Mouse (Mus musculus): Measurements from ENCODE around the gene Zfp704. TPM values are rescaled to one million over a fixed set of nuclear protein-coding genes. Genes with fewer than 3 reads are reported as not detected.
A peak's percentile ranks its signal among the peaks of the same experiment; 100 is the strongest.

Zfp704 gene
- polyA plus RNA-seq, 1 experiment from 2014 or later: 1.2 TPM

DNA sequence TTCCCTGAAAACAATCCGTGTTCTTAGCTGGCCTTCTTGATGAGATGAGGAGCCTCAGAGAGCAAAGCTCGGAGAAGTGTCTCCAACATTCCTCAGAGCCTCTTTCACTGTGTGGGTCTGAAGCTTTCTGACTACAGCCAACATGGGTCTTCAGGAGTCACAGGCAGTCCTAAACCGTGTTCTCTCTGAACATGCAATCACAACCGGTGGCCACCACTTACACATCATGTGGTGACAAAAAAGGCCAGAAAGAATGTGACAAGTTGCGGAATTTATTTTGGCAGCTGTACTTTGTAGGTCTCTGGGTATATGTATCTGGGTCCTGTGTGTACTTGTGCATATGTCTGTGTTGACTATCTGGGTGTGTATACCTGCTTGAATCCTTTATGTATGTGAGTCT lies 128.9 kb downstream of the Zfp704 start:
- DNase-seq: no peak
- H3K36me3 ChIP-seq: no peaks in the 10 kb centered on the region
- ATAC-seq (ENCODE audit: low read depth): no peak
- H3K9me3 ChIP-seq (replicated peaks): no peaks in the 10 kb centered on the region
- H3K27ac ChIP-seq: no peak overlapping the region
- H3K9ac ChIP-seq: no peak overlapping the region
- no peaks in the 10 kb centered on the region for H3K27me3 ChIP-seq
- 72% methylated on average over 5 of the region's 5 CpGs for WGBS (ENCODE audit: insufficient replicate concordance)
- peaks cover 12% of the 10 kb centered on the region for H3K4me1 ChIP-seq (replicated peaks)
- H3K4me2 ChIP-seq: no peak overlapping the region
- H3K4me3 ChIP-seq (replicated peaks): no peak overlapping the region

DNA sequence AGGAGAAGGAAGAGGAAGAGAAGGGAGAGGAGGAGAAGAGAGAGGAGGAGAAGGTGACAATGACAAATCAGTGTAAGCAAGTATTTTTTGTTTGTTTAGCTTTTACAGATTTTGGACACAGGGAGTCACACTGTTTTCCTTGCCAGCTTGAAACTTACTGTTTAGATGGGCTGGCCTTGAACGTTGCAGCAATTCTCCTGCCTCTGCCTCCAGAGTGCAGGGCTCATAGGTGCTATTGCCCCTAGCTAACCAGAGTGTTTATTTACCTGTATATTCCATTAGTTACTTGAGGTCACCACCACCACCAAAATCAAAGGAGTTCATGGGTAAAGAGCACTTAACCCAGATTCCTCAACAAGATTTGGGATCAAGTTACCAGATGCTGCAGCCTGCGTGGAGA lies 132.5 kb downstream of the Zfp704 start:
- DNase-seq (no peak), ATAC-seq (ENCODE audit: low read depth) (no peak)
- H3K9me3 ChIP-seq (replicated peaks): no peaks in the 10 kb centered on the region
- no peak overlapping the region for H3K9ac ChIP-seq
- no peaks in the 10 kb centered on the region for H3K27me3 ChIP-seq
- no peak overlapping the region for H3K27ac ChIP-seq
- H3K4me2 ChIP-seq: no peak overlapping the region
- H3K4me1 ChIP-seq (replicated peaks): peaks cover 6% of the 10 kb centered on the region; the same call in 1 of the 2 replicates
- no peak overlapping the region for H3K4me3 ChIP-seq (replicated peaks)
- 76% methylated on average over 2 of the region's 2 CpGs for WGBS (ENCODE audit: insufficient replicate concordance)
- no peaks in the 10 kb centered on the region for H3K36me3 ChIP-seq

DNA sequence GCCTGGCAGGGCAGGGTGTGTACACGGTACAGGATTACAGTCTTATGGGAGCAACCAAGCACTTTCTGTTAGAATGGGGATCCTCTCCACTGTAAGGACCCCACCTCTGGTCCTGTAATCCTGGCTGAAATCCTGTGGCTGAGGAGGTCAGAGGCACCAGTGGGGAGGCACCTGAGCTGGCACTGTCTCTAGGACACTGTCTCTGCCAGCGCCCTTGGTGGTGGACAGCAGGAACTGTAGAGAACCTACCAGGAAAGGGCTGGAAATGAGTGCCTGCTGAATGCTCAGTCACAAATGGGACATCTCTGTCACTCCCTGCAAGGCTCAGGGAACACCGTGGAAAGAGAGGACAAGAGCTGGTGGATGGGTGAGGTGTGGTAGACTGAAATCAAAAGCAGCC lies 133.5 kb downstream of the Zfp704 start:
- 76% methylated on average over 3 of the region's 3 CpGs for WGBS (ENCODE audit: insufficient replicate concordance)
- Histone ChIP-seq H3K9me3 (replicated peaks) (no peaks in the 10 kb centered on the region), H3K4me2 (no peak overlapping the region), H3K4me3 (replicated peaks) (no peak overlapping the region), H3K27ac (no peak overlapping the region), H3K36me3 (no peaks in the 10 kb centered on the region), H3K4me1 (replicated peaks) (0 out of 2 replicates have a peak, but pooled peaks cover 3% of the 10 kb centered on the region), H3K9ac (no peak overlapping the region), H3K27me3 (no peaks in the 10 kb centered on the region)
- ATAC-seq (ENCODE audit: low read depth): no peak
- DNase-seq: no peak

DNA sequence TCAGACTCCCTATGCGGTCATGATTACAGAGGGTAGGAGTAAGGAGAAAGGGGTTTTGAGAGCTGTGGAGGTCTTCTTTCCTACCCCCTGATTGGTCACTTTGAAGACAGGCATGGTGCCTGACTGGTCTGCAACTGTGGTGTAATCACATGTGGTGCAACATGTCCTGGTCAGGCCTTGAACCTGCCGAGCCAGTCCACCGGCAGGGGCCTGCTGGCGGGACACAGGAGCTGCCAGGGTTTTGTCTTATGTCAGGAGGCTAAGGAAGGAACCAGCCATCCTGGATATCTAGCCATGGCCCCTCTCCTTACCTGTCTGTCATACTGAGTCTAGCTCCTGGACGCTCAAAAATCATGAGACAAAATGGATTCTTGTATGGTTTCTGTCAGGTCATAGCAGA lies 134.4 kb downstream of the Zfp704 start:
- no peak overlapping the region for H3K4me2 ChIP-seq
- WGBS (ENCODE audit: insufficient replicate concordance): 71% methylated on average over 5 of the region's 5 CpGs
- ATAC-seq (ENCODE audit: low read depth): no peak
- H3K4me1 ChIP-seq (replicated peaks): 0 out of 2 replicates have a peak, but pooled peaks cover 3% of the 10 kb centered on the region
- no peak overlapping the region for H3K4me3 ChIP-seq (replicated peaks)
- no peaks in the 10 kb centered on the region for H3K27me3 ChIP-seq
- H3K9me3 ChIP-seq (replicated peaks): no peaks in the 10 kb centered on the region
- no peaks in the 10 kb centered on the region for H3K36me3 ChIP-seq
- no peak for DNase-seq
- no peak overlapping the region for H3K9ac ChIP-seq
- no peak overlapping the region for H3K27ac ChIP-seq

DNA sequence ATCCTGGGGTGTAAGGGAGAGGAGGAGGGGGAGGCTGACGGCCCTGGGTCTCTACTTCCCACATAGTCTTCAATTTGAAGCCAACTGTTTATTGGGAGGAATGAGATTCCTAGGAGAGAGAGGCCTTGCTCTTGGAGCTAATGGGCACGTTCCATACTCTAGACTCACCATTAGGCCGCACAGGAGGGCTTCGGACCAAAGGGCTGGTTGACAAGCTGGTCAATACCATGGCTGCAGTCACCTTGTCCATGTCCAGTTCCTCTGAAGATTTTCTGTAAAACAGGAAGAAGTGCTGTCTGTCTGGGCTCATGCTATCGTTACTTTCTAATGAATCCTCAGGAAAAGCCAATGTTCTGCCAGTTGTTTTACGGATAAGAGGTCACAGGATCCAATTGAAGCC lies 135.6 kb downstream of the Zfp704 start:
- Histone ChIP-seq H3K36me3 (no peaks in the 10 kb centered on the region), H3K4me2 (no peak overlapping the region), H3K9me3 (replicated peaks) (no peaks in the 10 kb centered on the region), H3K4me3 (replicated peaks) (no peak overlapping the region), H3K27ac (no peak overlapping the region), H3K27me3 (no peaks in the 10 kb centered on the region), H3K9ac (no peak overlapping the region), H3K4me1 (replicated peaks) (no peaks in the 10 kb centered on the region)
- ATAC-seq (ENCODE audit: low read depth) (no peak), DNase-seq (no peak)
- 82% methylated on average over 6 of the region's 6 CpGs for WGBS (ENCODE audit: insufficient replicate concordance)

- DNase-seq (peak; percentile 15), ATAC-seq (ENCODE audit: low read depth) (no peak)
- no peak overlapping the region for H3K4me2 ChIP-seq
- H3K4me1 ChIP-seq (replicated peaks): peaks cover 4% of the 10 kb centered on the region; the same call in 1 of the 2 replicates
- H3K9ac ChIP-seq: no peak overlapping the region
- H3K27me3 ChIP-seq: no peaks in the 10 kb centered on the region
- H3K36me3 ChIP-seq: no peaks in the 10 kb centered on the region
- 38% methylated on average over 3 of the region's 3 CpGs for WGBS (ENCODE audit: insufficient replicate concordance)
- H3K9me3 ChIP-seq (replicated peaks): no peaks in the 10 kb centered on the region
- no peak overlapping the region for H3K27ac ChIP-seq
- H3K4me3 ChIP-seq (replicated peaks): no peak overlapping the region
These were observed 143.6 kb downstream of the Zfp704 start for GRCm38 (mm10) chr3:9466287-9466686.

- Histone ChIP-seq H3K9me3 (replicated peaks) (no peaks in the 10 kb centered on the region), H3K27me3 (no peaks in the 10 kb centered on the region), H3K4me2 (no peak overlapping the region), H3K27ac (no peak overlapping the region), H3K4me1 (replicated peaks) (peaks cover 4% of the 10 kb centered on the region; the same call in 1 of the 2 replicates), H3K4me3 (replicated peaks) (no peak overlapping the region), H3K9ac (no peak overlapping the region), H3K36me3 (no peaks in the 10 kb centered on the region)
- DNase-seq: no peak
- ATAC-seq (ENCODE audit: low read depth): no peak
- 43% methylated on average over 4 of the region's 4 CpGs for WGBS (ENCODE audit: insufficient replicate concordance)
These were observed 144.2 kb downstream of the Zfp704 start for GRCm38 (mm10) chr3:9465731-9466130.

DNA sequence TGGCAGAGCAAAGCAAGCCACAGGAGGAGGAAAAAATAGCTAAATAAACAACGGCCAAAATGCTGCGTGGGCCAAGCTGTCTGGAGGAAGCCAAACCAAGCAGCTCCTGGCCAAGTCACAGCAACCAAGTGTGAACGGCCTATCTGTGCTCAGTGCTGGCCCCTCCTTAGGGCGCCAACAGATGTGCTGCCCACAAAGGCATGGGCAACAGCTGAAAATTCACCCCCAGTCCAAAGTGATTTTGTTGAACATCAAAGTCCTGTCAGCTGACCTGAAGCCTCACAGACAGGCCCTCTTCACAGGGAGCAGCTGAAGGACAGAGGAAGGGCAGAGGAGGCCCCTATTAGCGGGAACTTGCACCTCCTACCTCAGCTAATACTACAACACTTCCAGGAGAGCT lies 148.2 kb downstream of the Zfp704 start:
- DNase-seq (no peak), ATAC-seq (ENCODE audit: low read depth) (no peak)
- 76% methylated on average over 5 of the region's 5 CpGs for WGBS (ENCODE audit: insufficient replicate concordance)

DNA sequence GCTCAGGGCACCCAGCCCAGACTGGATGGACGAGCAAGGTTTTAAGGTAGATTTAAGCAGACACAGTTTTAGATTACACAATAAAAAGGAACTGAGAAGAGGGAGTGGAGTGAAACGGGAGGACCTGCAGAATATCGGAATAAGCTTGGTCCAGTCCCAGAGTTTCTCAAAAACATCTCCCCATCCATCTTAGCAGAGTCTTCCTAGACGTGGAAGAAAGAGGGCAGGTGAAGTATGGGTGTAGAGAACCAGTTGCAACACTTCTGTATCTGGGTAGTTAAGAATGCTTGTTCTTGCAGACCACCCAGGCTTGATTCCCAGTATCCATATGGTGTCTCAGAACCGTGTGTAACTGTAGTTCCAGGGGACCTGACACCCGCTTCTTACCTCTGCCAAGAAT lies 149.6 kb downstream of the Zfp704 start:
- no peaks in the 10 kb centered on the region for H3K9me3 ChIP-seq (replicated peaks)
- no peaks in the 10 kb centered on the region for H3K27me3 ChIP-seq
- H3K4me2 ChIP-seq: no peak overlapping the region
- H3K4me1 ChIP-seq (replicated peaks): peaks cover 1% of the 10 kb centered on the region
- no peak overlapping the region for H3K4me3 ChIP-seq (replicated peaks)
- DNase-seq (no peak), ATAC-seq (ENCODE audit: low read depth) (no peak)
- WGBS (ENCODE audit: insufficient replicate concordance): 70% methylated on average over 6 of the region's 6 CpGs
- H3K9ac ChIP-seq: no peak overlapping the region
- no peak overlapping the region for H3K27ac ChIP-seq
- no peaks in the 10 kb centered on the region for H3K36me3 ChIP-seq

More for the DNA sequence above, 148.2 kb downstream of the Zfp704 start:
- Histone ChIP-seq H3K4me1 (replicated peaks) (peaks cover 4% of the 10 kb centered on the region; the same call in 1 of the 2 replicates), H3K27me3 (no peaks in the 10 kb centered on the region), H3K9me3 (replicated peaks) (no peaks in the 10 kb centered on the region), H3K4me3 (replicated peaks) (no peak overlapping the region), H3K36me3 (no peaks in the 10 kb centered on the region), H3K27ac (no peak overlapping the region), H3K4me2 (no peak overlapping the region), H3K9ac (no peak overlapping the region)

GRCm38 (mm10) chr3:9456380-9456890 lies 153.4 kb downstream of the Zfp704 start:
- 65% methylated on average over 10 of the region's 10 CpGs for WGBS (ENCODE audit: insufficient replicate concordance)
- Histone ChIP-seq H3K27me3 (no peaks in the 10 kb centered on the region), H3K4me2 (no peak overlapping the region), H3K27ac (no peak overlapping the region), H3K4me1 (replicated peaks) (peaks cover 9% of the 10 kb centered on the region), H3K9me3 (replicated peaks) (no peaks in the 10 kb centered on the region), H3K4me3 (replicated peaks) (no peak overlapping the region), H3K36me3 (no peaks in the 10 kb centered on the region), H3K9ac (no peak overlapping the region)
- DNase-seq: no peak
- ATAC-seq (ENCODE audit: low read depth): no peak

DNA sequence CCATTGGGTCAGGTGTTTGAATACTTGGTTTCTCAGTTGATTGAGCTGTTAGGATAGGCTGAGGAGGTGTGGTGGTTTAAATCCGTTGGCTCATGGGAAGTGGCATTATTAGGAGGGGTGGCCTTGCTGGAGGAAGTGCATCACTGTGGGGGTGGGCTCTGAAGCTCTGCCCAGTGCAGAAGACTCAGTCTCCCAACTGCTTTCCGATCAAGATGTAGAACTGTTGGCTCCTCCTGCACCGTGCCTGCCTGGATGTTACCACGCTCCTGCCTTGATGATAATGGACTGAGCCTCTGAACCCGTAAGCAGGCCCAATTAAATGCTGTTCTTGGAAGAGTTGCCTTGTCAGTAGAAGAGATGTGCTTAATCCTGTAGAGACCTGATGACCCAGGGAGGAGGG lies 154.5 kb downstream of the Zfp704 start:
- no peaks in the 10 kb centered on the region for H3K36me3 ChIP-seq
- DNase-seq (no peak), ATAC-seq (ENCODE audit: low read depth) (no peak)
- WGBS (ENCODE audit: insufficient replicate concordance): 75% methylated on average over 5 of the region's 5 CpGs
- no peak overlapping the region for H3K4me3 ChIP-seq (replicated peaks)
- no peaks in the 10 kb centered on the region for H3K27me3 ChIP-seq
- peaks cover 9% of the 10 kb centered on the region for H3K4me1 ChIP-seq (replicated peaks)
- no peaks in the 10 kb centered on the region for H3K9me3 ChIP-seq (replicated peaks)
- no peak overlapping the region for H3K9ac ChIP-seq
- H3K4me2 ChIP-seq: no peak overlapping the region
- H3K27ac ChIP-seq: no peak overlapping the region

GRCm38 (mm10) chr3:9454556-9455330 lies 155.1 kb downstream of the Zfp704 start:
- WGBS (ENCODE audit: insufficient replicate concordance): 46% methylated on average over 8 of the region's 8 CpGs
- no peak for DNase-seq
- Histone ChIP-seq H3K36me3 (no peaks in the 10 kb centered on the region), H3K9me3 (replicated peaks) (no peaks in the 10 kb centered on the region), H3K4me2 (no peak overlapping the region), H3K4me3 (replicated peaks) (no peak overlapping the region), H3K27ac (no peak overlapping the region), H3K27me3 (no peaks in the 10 kb centered on the region), H3K4me1 (replicated peaks) (peaks cover 9% of the 10 kb centered on the region), H3K9ac (no peak overlapping the region)
- ATAC-seq (ENCODE audit: low read depth): peak; percentile 50; the same call in 1 of the 2 replicates
